Mouse (Mus musculus) lung, embryonic 14.5 days (tissue): ENCODE measurements around the gene Sdhc. TPM values are rescaled to one million over a fixed set of nuclear protein-coding genes. Genes with fewer than 3 reads are reported as not detected.

Experiments
- ATAC-seq: fragments of 200-750 bp; cut with Nextera tagmentation; 2 replicates; pipeline ENCODE4 v1.8.0; 2017; ENCODE audit warnings: mild to moderate bottlenecking, moderate TSS enrichment, moderate library complexity; ENCODE audit not compliant: insufficient read depth
- DNase-seq: peaks from one replicate; pipeline ENCODE4 v3.0.0-alpha.2; 2015
- H3K27ac ChIP-seq: fragments of 300-500 bp; sonication (generic); 2 replicates; pipeline ENCODE4 v1.5.1; 2014; ENCODE audit warnings: low read depth, mild to moderate bottlenecking, moderate library complexity
- H3K27me3 ChIP-seq: fragments of 300-500 bp; sonication (generic); 2 replicates; pipeline ENCODE4 v1.6.1; 2014; ENCODE audit warnings: low read length, control low read depth; ENCODE audit not compliant: insufficient read depth
- H3K36me3 ChIP-seq: fragments of 300-500 bp; sonication (generic); 2 replicates; pipeline ENCODE4 v1.6.1; 2014; ENCODE audit warnings: control low read depth; ENCODE audit not compliant: insufficient read depth
- H3K4me1 ChIP-seq: fragments of 300-500 bp; sonication (generic); 2 replicates; pipeline ENCODE4 v1.6.1; 2014; ENCODE audit warnings: antibody characterized with exemption, control low read depth; ENCODE audit not compliant: insufficient read depth
- H3K4me2 ChIP-seq: fragments of 300-500 bp; sonication (generic); 2 replicates; pipeline ENCODE4 v1.6.1; 2014; ENCODE audit warnings: mild to moderate bottlenecking
- H3K4me3 ChIP-seq: fragments of 300-500 bp; sonication (generic); 2 replicates; pipeline ENCODE4 v1.5.1; 2014; ENCODE audit warnings: low read depth, low read length
- H3K9ac ChIP-seq: fragments of 300-500 bp; sonication (generic); 2 replicates; pipeline ENCODE4 v1.6.1; 2014
- H3K9me3 ChIP-seq: fragments of 300-500 bp; sonication (generic); 2 replicates; pipeline ENCODE4 v1.6.1; 2016; ENCODE audit warnings: low read depth, low read length, control low read depth
- CTCF ChIP-seq: IDR thresholded peaks from 2 replicates; pipeline ENCODE4 v1.5.1; 2016; ENCODE audit warnings: antibody characterized with exemption, low read depth
- WGBS: fragments of 180-500 bp; shearing (Covaris S2); extraction: QIAGEN DNeasy Blood & Tissue Kit; methylation state at CpG from one replicate; pipeline ENCODE4 v1.1.7; 2014; 5-methylcytosine and 5-hydroxymethylcytosine counted together
- polyA plus RNA-seq: library from polyadenylated mRNA; unstranded; fragments of >200 nt; fragmentation: Nextera tagmentation; extraction: Ambion mirVana; gene quantifications from 2 replicates; pipeline ENCODE4 v1.2.1, GENCODE M21; 2014

Sdhc gene
- polyA plus RNA-seq, 1 experiment from 2014 or later: 281 TPM

- TF ChIP-seq CTCF: peak; percentile 39
- Histone ChIP-seq H3K4me2 (no peak overlapping the region), H3K27ac (no peak overlapping the region), H3K4me3 (no peak overlapping the region), H3K9ac (no peak overlapping the region), H3K4me1 (peaks cover 5% of the 10 kb centered on the region), H3K27me3 (no peaks in the 10 kb centered on the region), H3K36me3 (no peaks in the 10 kb centered on the region), H3K9me3 (no peaks in the 10 kb centered on the region)
- peak; percentile 52 for DNase-seq
- 58% methylated on average over 7 of the region's 7 CpGs for WGBS
- no peak for ATAC-seq
Observed at GRCm38 (mm10) chr1:171184314-171184713, 33.9 kb upstream of the Sdhc start.

DNA sequence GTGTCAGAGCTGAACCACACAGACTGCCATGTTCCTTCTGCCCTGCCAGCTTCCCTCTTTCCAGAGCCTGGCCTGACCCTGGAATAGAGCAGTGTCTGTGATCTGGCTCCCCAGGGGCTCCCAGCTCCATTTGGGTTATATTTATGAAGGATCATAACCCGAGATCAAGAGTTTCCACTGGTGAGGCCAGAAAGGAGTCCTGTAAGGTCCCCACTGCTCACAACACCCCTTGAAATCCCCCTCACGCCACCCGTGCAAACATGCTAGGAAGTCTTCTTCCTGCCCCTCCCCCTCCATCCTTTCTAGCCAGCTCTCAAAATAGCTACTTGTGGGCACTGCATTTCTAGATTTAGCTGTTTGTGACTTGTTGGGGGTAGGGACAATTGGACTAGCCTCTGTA lies 33.2 kb upstream of the Sdhc start:
- H3K9ac ChIP-seq: no peak overlapping the region
- H3K27me3 ChIP-seq: no peaks in the 10 kb centered on the region
- no peak for TF ChIP-seq CTCF
- no peak overlapping the region for H3K4me2 ChIP-seq
- 42% methylated on average over 3 of the region's 3 CpGs for WGBS
- H3K4me3 ChIP-seq: no peak overlapping the region
- no peak for ATAC-seq
- H3K9me3 ChIP-seq: no peaks in the 10 kb centered on the region
- no peaks in the 10 kb centered on the region for H3K4me1 ChIP-seq
- no peaks in the 10 kb centered on the region for H3K36me3 ChIP-seq
- peak; percentile 40 for DNase-seq
- H3K27ac ChIP-seq: no peak overlapping the region

GRCm38 (mm10) chr1:171183025-171183424 lies 32.6 kb upstream of the Sdhc start:
- H3K4me3 ChIP-seq: no peak overlapping the region
- no peak overlapping the region for H3K4me2 ChIP-seq
- 79% methylated on average over 3 of the region's 3 CpGs for WGBS

DNA sequence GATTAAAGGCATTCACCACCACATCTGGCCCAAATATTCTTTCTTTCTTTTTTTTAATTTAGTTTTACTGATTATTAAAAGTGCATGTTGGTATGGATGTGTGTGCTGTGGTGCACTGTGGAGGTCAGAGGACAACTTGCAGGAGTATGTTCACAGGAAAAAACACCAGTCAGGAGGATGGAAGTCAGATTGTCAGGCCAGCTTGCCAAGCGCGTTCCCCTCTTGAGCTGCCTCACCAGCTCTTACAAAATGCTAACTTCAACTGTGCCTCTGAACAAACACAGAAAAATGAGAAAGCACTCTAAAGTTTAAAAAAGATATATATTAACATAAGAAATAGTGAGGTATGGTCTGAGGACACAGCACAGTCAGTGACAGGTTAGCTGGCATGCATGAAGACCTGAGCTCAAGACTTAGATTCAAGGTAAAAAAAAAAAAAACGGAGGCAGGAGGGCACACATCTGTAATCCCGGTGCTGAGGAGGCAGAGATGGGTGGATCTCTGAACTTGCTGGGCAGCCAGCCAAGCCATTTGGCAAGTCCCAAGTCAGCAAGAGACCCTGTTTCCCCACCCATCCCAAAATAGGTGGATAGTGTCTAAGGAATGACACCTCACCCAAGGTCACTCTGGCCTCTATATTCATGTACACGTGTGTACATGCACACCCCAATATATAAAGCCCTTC lies 29.2 kb upstream of the Sdhc start:
- Histone ChIP-seq H3K4me3 (no peak overlapping the region), H3K4me1 (no peaks in the 10 kb centered on the region), H3K27ac (no peak overlapping the region), H3K36me3 (no peaks in the 10 kb centered on the region), H3K27me3 (no peaks in the 10 kb centered on the region), H3K9ac (no peak overlapping the region), H3K9me3 (no peaks in the 10 kb centered on the region), H3K4me2 (no peak overlapping the region)
- no peak for TF ChIP-seq CTCF
- ATAC-seq (no peak), DNase-seq (no peak)
- WGBS: 62% methylated on average over 5 of the region's 5 CpGs

More at GRCm38 (mm10) chr1:171183025-171183424, 32.6 kb upstream of the Sdhc start:
- no peaks in the 10 kb centered on the region for H3K9me3 ChIP-seq
- DNase-seq (no peak), ATAC-seq (no peak)
- no peak overlapping the region for H3K27ac ChIP-seq
- no peaks in the 10 kb centered on the region for H3K27me3 ChIP-seq
- no peaks in the 10 kb centered on the region for H3K4me1 ChIP-seq
- TF ChIP-seq CTCF: no peak
- no peaks in the 10 kb centered on the region for H3K36me3 ChIP-seq
- H3K9ac ChIP-seq: no peak overlapping the region

DNA sequence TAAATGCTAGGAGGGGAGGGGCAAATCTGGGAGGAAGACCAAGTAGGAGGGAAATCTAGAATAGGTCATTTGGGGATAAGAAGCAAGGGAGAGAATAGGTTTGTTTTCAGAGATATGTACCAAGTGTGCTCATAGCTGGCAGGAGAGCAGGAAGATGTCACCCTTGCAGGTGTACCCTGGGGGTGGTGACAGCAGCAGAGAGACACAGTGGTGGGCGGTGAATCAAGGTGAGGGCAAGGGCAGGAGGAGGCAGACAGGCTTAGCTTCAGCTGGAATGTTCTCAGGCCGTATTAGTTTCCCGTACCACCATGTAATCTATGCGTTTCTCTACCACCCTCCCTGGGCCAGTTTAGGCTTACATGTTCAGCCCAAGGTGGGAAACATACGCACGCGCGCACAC lies 22.4 kb upstream of the Sdhc start:
- WGBS: 92% methylated on average over 8 of the region's 8 CpGs
- DNase-seq (no peak), ATAC-seq (no peak)
- no peak for TF ChIP-seq CTCF
- H3K36me3 ChIP-seq: no peaks in the 10 kb centered on the region
- H3K27me3 ChIP-seq: no peaks in the 10 kb centered on the region
- H3K9ac ChIP-seq: no peak overlapping the region
- H3K27ac ChIP-seq: no peak overlapping the region
- H3K4me3 ChIP-seq: no peak overlapping the region
- no peak overlapping the region for H3K4me2 ChIP-seq
- no peaks in the 10 kb centered on the region for H3K9me3 ChIP-seq
- H3K4me1 ChIP-seq: no peaks in the 10 kb centered on the region

GRCm38 (mm10) chr1:171171138-171171537 lies 20.7 kb upstream of the Sdhc start:
- 52% methylated on average over 3 of the region's 3 CpGs for WGBS
- Histone ChIP-seq H3K9ac (no peak overlapping the region), H3K4me3 (no peak overlapping the region), H3K4me2 (no peak overlapping the region), H3K9me3 (no peaks in the 10 kb centered on the region), H3K27ac (peak overlapping the region; percentile 74), H3K27me3 (no peaks in the 10 kb centered on the region), H3K4me1 (no peaks in the 10 kb centered on the region), H3K36me3 (no peaks in the 10 kb centered on the region)
- DNase-seq: peak; percentile 28
- peak; percentile 49; the same call in 1 of the 2 replicates for ATAC-seq
- TF ChIP-seq CTCF: no peak

DNA sequence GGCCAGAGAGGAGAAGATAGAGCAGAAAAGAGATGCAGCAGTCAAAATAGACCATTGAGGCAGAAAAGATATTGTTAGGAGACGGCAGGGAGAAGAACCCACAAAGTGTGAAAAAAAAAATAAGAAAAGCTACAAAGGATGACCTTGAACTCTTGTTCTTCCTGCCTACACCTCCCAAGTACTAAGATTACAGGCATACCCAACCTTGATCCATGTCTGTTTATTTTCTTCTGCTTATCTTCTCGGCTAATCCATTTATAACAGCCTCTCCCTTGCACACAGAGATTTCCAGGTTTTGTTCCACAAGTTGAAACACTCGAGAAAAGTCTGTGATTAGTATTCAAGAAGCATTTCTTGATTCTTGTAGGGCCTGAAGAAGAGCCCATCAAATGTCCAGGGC lies 19.5 kb upstream of the Sdhc start:
- H3K27ac ChIP-seq: peak overlapping the region; percentile 46; the same call in 1 of the 2 replicates
- no peaks in the 10 kb centered on the region for H3K27me3 ChIP-seq
- H3K36me3 ChIP-seq: no peaks in the 10 kb centered on the region
- no peak overlapping the region for H3K4me2 ChIP-seq
- H3K9ac ChIP-seq: no peak overlapping the region
- DNase-seq (no peak), ATAC-seq (no peak)
- no peak overlapping the region for H3K4me3 ChIP-seq
- no peaks in the 10 kb centered on the region for H3K4me1 ChIP-seq
- WGBS: 19% methylated on average over 3 of the region's 3 CpGs
- TF ChIP-seq CTCF: no peak
- no peaks in the 10 kb centered on the region for H3K9me3 ChIP-seq

DNA sequence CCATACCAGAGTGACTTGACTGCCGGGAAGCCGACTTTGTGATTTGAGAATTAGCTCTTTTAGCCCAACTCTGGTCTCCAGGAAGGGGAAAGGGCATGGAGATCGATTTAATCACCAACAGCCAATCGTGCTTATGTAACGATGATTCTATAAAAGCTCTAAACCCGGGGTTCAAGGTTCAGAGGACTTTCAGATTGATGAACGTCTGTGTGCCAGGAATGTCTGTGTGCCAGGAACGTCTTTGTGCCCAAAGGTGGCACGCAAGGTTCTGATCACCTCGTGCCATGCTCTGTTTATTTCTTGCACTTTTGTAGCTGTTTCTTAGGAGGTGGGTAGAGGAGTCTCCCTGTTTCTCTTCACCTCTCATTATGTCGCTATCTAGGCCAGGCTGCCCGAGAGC lies 18.5 kb upstream of the Sdhc start:
- Histone ChIP-seq H3K36me3 (no peaks in the 10 kb centered on the region), H3K27ac (no peak overlapping the region), H3K27me3 (no peaks in the 10 kb centered on the region), H3K4me3 (no peak overlapping the region), H3K9me3 (no peaks in the 10 kb centered on the region), H3K4me2 (no peak overlapping the region), H3K9ac (no peak overlapping the region), H3K4me1 (no peaks in the 10 kb centered on the region)
- TF ChIP-seq CTCF: no peak
- ATAC-seq: no peak
- 75% methylated on average over 12 of the region's 12 CpGs for WGBS
- no peak for DNase-seq
